Mouse (Mus musculus): ENCODE data around the gene Ugt1a8. TPM values are rescaled to one million over a fixed set of nuclear protein-coding genes. Genes with fewer than 3 reads are reported as not detected.

The Ugt1a8 gene
- polyA plus RNA-seq, 1 experiment = not detected

DNA sequence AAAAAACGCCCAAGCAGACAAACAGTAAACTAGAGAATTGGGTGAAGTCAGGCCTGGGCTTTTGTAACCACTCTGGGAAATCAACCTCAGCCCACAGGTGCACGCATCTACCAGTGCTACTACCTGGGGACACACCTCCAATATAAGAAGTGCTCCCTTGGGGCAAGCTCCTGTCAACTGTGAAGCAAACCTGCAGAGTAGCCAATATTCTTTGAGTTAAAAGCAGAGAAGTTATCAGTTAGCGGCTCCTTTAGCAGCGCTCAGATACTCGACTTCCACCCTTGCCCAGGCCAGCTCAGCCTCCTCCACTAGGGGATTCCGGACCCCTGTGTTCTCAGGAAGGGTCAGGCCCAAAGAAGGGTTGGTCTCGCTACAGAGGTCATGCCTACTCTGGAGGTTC, 174.1 kb downstream of the Ugt1a8 start:
- Histone ChIP-seq H3K4me3 (ENCODE audit: insufficient read depth, poor library complexity, severe bottlenecking) (no peak overlapping the region), H3K36me3 (ENCODE audit: control insufficient read depth, insufficient read depth) (peaks cover 57% of the 10 kb centered on the region), H3K79me3 (ENCODE audit: low read depth) (peaks cover 9% of the 10 kb centered on the region), H3ac (ENCODE audit: control insufficient read depth, insufficient read length, low read depth) (no peak overlapping the region), H3K27me3 (ENCODE audit: control insufficient read depth, insufficient read depth, insufficient read length) (no peaks in the 10 kb centered on the region), H3K79me2 (ENCODE audit: control insufficient read depth, insufficient read depth) (peaks cover 47% of the 10 kb centered on the region)
- TF ChIP-seq CEBPB (IDR thresholded peaks at IDR 0.05; ENCODE audit: low read depth) (no peak), MYOG (IDR thresholded peaks at IDR 0.05; ENCODE audit: control insufficient read depth, extremely low read depth, insufficient read length) (no peak), CTCF (IDR thresholded peaks at IDR 0.05; ENCODE audit: control insufficient read depth, insufficient read depth, insufficient read length) (no peak), MAX (IDR thresholded peaks at IDR 0.05) (no peak), MYOD1 (IDR thresholded peaks at IDR 0.05; ENCODE audit: control insufficient read depth, insufficient read length, low read depth) (no peak), USF1 (IDR thresholded peaks at IDR 0.05; ENCODE audit: low read depth) (no peak), FOSL1 (IDR thresholded peaks at IDR 0.05; ENCODE audit: insufficient read depth, low read length, poor library complexity, severe bottlenecking) (no peak)

DNA sequence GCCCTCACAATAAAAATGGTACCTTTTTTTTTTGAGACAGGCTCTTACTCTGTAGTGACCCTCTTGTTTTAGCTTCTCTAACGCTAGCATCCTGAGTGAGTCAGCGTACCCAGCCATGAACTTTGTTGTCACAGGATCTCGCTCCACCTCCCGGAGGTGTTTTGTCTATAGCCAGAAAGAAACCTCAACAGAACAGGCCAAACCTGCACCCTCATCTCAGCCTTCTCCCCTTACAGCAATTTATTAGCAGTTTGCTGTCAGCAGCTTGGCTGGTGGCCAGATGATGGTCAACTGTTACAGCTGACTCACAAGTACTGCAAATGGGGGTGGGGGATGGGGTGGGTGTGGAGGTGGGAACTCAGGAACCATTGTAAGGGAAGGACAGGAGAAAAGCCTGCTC, 174.6 kb downstream of the Ugt1a8 start:
- peaks cover 63% of the 10 kb centered on the region for H3K36me3 ChIP-seq (ENCODE audit: control insufficient read depth, insufficient read depth)
- peaks cover 9% of the 10 kb centered on the region for H3K79me3 ChIP-seq (ENCODE audit: low read depth)
- no peak for TF ChIP-seq CEBPB (IDR thresholded peaks at IDR 0.05; ENCODE audit: low read depth)
- TF ChIP-seq USF1 (IDR thresholded peaks at IDR 0.05; ENCODE audit: low read depth) = no peak
- no peak for TF ChIP-seq MYOG (IDR thresholded peaks at IDR 0.05; ENCODE audit: control insufficient read depth, extremely low read depth, insufficient read length)
- no peak for TF ChIP-seq MYOD1 (IDR thresholded peaks at IDR 0.05; ENCODE audit: control insufficient read depth, insufficient read length, low read depth)
- no peak for TF ChIP-seq MAX (IDR thresholded peaks at IDR 0.05)
- TF ChIP-seq CTCF (IDR thresholded peaks at IDR 0.05; ENCODE audit: control insufficient read depth, insufficient read depth, insufficient read length) = no peak
- no peak for TF ChIP-seq FOSL1 (IDR thresholded peaks at IDR 0.05; ENCODE audit: insufficient read depth, low read length, poor library complexity, severe bottlenecking)
- no peak overlapping the region for H3ac ChIP-seq (ENCODE audit: control insufficient read depth, insufficient read length, low read depth)
- H3K79me2 ChIP-seq (ENCODE audit: control insufficient read depth, insufficient read depth) = peaks cover 52% of the 10 kb centered on the region
- H3K4me3 ChIP-seq (ENCODE audit: insufficient read depth, poor library complexity, severe bottlenecking) = no peak overlapping the region
- no peaks in the 10 kb centered on the region for H3K27me3 ChIP-seq (ENCODE audit: control insufficient read depth, insufficient read depth, insufficient read length)

DNA sequence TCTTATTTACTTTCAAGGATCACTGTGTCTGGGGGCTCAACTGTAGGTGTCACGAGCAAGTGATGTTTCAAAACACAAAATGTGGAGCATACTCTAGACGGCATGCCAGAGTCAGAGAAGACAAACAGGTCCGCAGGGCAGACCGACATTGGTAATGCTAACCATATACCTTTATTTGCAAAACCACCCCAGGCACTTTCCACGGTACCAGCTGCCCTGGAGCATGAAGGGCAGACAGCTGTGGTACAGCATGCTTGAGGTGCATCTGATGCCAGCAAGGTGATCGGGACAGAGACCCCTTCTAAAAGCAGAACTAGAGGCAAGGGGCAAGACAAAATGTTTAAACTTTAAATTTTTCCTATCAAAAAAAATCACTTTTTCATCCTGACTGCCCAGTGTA, 175.3 kb downstream of the Ugt1a8 start:
- no peaks in the 10 kb centered on the region for H3K27me3 ChIP-seq (ENCODE audit: control insufficient read depth, insufficient read depth, insufficient read length)
- TF ChIP-seq MYOG (IDR thresholded peaks at IDR 0.05; ENCODE audit: control insufficient read depth, extremely low read depth, insufficient read length) (no peak), CTCF (IDR thresholded peaks at IDR 0.05; ENCODE audit: control insufficient read depth, insufficient read depth, insufficient read length) (no peak), FOSL1 (IDR thresholded peaks at IDR 0.05; ENCODE audit: insufficient read depth, low read length, poor library complexity, severe bottlenecking) (no peak), MYOD1 (IDR thresholded peaks at IDR 0.05; ENCODE audit: control insufficient read depth, insufficient read length, low read depth) (no peak), MAX (IDR thresholded peaks at IDR 0.05) (no peak), USF1 (IDR thresholded peaks at IDR 0.05; ENCODE audit: low read depth) (no peak), CEBPB (IDR thresholded peaks at IDR 0.05; ENCODE audit: low read depth) (no peak)
- H3K36me3 ChIP-seq (ENCODE audit: control insufficient read depth, insufficient read depth) = peaks cover 70% of the 10 kb centered on the region
- peaks cover 59% of the 10 kb centered on the region for H3K79me2 ChIP-seq (ENCODE audit: control insufficient read depth, insufficient read depth)
- H3ac ChIP-seq (ENCODE audit: control insufficient read depth, insufficient read length, low read depth) = no peak overlapping the region
- no peak overlapping the region for H3K4me3 ChIP-seq (ENCODE audit: insufficient read depth, poor library complexity, severe bottlenecking)
- H3K79me3 ChIP-seq (ENCODE audit: low read depth) = peaks cover 9% of the 10 kb centered on the region

DNA sequence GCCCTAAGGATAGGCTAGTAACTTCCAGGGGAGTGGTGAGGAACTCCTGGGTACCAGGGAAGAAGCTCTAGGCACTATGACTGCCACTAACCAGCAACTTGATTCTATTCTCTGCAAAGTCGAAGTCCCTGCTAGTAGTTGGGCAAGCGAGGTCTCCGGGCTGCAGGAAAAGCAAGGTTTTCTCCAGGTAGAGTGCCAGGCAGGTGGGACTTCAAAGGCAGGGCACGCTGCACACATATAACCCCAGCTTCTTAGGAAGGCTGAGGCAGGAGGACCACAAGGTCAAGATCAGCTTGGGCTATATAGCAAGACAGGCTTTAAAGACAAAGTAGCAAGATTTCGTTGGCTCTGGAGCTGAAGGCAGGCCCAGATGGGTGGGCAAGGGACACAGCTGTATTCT, 176.2 kb downstream of the Ugt1a8 start:
- peaks cover 62% of the 10 kb centered on the region for H3K79me2 ChIP-seq (ENCODE audit: control insufficient read depth, insufficient read depth)
- TF ChIP-seq CEBPB (IDR thresholded peaks at IDR 0.05; ENCODE audit: low read depth) (no peak), MYOG (IDR thresholded peaks at IDR 0.05; ENCODE audit: control insufficient read depth, extremely low read depth, insufficient read length) (no peak), MAX (IDR thresholded peaks at IDR 0.05) (no peak), USF1 (IDR thresholded peaks at IDR 0.05; ENCODE audit: low read depth) (no peak), CTCF (IDR thresholded peaks at IDR 0.05; ENCODE audit: control insufficient read depth, insufficient read depth, insufficient read length) (no peak), FOSL1 (IDR thresholded peaks at IDR 0.05; ENCODE audit: insufficient read depth, low read length, poor library complexity, severe bottlenecking) (no peak), MYOD1 (IDR thresholded peaks at IDR 0.05; ENCODE audit: control insufficient read depth, insufficient read length, low read depth) (no peak)
- no peak overlapping the region for H3K4me3 ChIP-seq (ENCODE audit: insufficient read depth, poor library complexity, severe bottlenecking)
- no peaks in the 10 kb centered on the region for H3K27me3 ChIP-seq (ENCODE audit: control insufficient read depth, insufficient read depth, insufficient read length)
- H3ac ChIP-seq (ENCODE audit: control insufficient read depth, insufficient read length, low read depth) = no peak overlapping the region
- peaks cover 78% of the 10 kb centered on the region for H3K36me3 ChIP-seq (ENCODE audit: control insufficient read depth, insufficient read depth)
- peaks cover 9% of the 10 kb centered on the region for H3K79me3 ChIP-seq (ENCODE audit: low read depth)

DNA sequence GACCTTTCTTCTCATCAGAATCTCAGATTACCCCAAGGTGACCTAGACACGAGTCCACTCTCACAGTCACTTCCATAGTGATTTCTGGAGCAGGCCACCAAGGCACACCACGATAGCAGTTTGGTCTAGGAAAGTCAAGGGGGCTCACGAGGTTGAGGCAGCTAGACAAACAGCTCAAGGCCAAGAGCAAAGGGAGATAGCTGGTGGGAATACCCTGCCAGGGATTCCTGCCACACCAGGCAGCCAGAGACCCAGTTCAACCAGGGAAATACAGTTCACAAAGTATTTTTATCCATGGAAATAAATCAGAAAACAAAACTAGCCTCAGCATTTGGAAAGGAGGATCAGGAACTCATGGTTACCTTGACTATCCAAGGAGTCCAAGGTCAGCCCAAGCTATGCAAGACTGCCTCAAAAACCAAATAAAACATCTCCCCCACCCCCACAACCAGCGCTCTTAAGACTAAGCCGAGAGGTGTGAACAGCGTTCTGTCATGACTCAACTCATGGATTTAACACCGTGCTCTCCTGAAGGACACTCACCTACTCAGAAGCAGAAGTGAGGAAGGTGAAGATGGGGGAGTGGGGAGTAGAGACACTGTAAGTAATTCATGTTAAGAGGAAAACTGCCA, 176.7 kb downstream of the Ugt1a8 start:
- Histone ChIP-seq H3K36me3 (ENCODE audit: control insufficient read depth, insufficient read depth) (peaks cover 84% of the 10 kb centered on the region), H3K79me2 (ENCODE audit: control insufficient read depth, insufficient read depth) (peaks cover 62% of the 10 kb centered on the region), H3ac (ENCODE audit: control insufficient read depth, insufficient read length, low read depth) (no peak overlapping the region), H3K4me3 (ENCODE audit: insufficient read depth, poor library complexity, severe bottlenecking) (no peak overlapping the region), H3K27me3 (ENCODE audit: control insufficient read depth, insufficient read depth, insufficient read length) (no peaks in the 10 kb centered on the region), H3K79me3 (ENCODE audit: low read depth) (peaks cover 9% of the 10 kb centered on the region)
- TF ChIP-seq USF1 (IDR thresholded peaks at IDR 0.05; ENCODE audit: low read depth) (no peak), FOSL1 (IDR thresholded peaks at IDR 0.05; ENCODE audit: insufficient read depth, low read length, poor library complexity, severe bottlenecking) (no peak), CEBPB (IDR thresholded peaks at IDR 0.05; ENCODE audit: low read depth) (no peak), MYOD1 (IDR thresholded peaks at IDR 0.05; ENCODE audit: control insufficient read depth, insufficient read length, low read depth) (no peak), MAX (IDR thresholded peaks at IDR 0.05) (no peak), CTCF (IDR thresholded peaks at IDR 0.05; ENCODE audit: control insufficient read depth, insufficient read depth, insufficient read length) (no peak), MYOG (IDR thresholded peaks at IDR 0.05; ENCODE audit: control insufficient read depth, extremely low read depth, insufficient read length) (no peak)

All from C2C12 (cell line).